Mouse (Mus musculus) right cerebral cortex, adult 2 months (tissue): ENCODE measurements at regions not wholly inside any gene's neighbourhood (a gene's known extent, or its start where the extent isn't known, plus 50 kb on each side); places are given as distances from the start of the nearest gene placed in this dataset.
"Not testable (repeated sequence)": the region's sequence is repeated elsewhere in the genome, so short reads cannot be mapped to it uniquely, and the experiment has no call there.

Source experiments
- DNase-seq, 2 experiments: peaks; one replicate each; pipeline ENCODE4 v3.0.0; 2021 to 2022; ENCODE audit warnings: low spot score in 2 of 2

GRCm38 (mm10) chr5:17176771-17177170 is 196.2 kb upstream of the Speer4f2 start:
- DNase-seq, result no peak

GRCm38 (mm10) chr5:17208554-17209283 is 164.3 kb upstream of the Speer4f2 start:
- no peak for DNase-seq

DNA sequence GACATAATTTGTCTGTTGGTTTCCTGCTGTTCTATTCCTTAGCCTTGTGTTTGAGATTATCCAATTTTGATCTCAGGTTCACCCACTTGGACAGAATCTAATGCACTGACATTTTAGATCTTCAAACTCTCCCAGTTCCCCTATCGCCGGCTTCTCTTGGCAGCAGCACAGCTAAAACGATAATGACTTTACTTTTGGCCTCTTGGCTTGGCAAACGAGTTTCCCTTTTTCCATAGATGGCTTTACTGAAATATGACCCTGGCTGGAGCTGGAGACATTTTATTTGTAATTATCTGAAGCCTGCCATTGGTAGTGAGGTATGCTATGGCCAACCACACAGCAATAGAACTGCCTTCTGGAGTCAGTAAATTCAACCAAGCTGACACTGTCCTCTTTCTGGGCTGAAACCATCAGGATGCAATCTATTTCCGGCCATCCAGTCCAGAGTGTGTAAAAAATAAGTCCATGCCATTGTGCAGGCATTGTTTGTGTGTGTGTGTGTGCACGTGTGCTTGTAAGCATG is 162.2 kb upstream of the Speer4f2 start:
- no peak for DNase-seq

GRCm38 (mm10) chr5:17223542-17223941 is 149.4 kb upstream of the Speer4f2 start:
- not testable (repeated sequence) for DNase-seq

DNA sequence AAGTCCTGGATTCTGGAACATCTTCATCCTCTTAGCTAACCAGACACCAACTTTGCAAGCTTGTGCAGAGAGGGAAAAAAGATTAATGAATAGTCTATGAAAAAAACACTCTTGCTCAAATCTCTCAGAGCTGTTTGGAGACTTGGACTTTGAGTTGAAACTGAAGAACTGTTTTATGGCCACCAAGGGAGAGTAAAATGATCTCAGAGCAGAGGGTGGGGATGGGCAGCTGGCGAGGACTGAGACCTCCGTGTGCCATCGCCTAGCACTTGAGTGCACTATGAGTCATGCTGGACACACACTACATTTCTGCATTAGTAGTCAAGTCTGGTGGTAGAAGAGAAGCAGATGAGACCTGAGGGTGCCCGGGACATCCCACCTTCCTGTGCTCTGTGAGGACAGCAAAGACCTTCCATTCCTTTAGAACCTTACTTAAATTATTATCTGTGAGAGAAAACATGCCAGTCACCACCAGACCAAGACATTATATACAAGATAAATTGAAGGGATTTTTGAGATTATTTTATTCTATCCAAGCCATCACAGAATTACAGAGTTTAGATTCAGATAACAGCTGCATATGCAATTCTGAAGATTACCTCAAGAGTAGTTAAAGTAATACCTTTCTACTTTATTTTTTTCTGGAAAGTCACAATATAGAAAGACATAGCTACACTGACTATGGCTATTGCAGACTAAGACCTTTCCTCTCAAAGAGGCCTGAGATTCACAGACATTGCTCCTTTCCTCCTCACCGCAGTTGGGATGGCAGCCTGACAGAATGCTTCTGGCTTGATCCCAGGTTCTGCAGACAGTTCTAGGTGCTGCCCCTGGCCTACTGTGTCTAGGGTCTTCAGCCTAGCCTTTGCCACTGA is 125.0 kb upstream of the Speer4f2 start:
- no peak for DNase-seq

GRCm38 (mm10) chr5:17260541-17261325 is 112.2 kb upstream of the Speer4f2 start:
- DNase-seq, result no peak

DNA sequence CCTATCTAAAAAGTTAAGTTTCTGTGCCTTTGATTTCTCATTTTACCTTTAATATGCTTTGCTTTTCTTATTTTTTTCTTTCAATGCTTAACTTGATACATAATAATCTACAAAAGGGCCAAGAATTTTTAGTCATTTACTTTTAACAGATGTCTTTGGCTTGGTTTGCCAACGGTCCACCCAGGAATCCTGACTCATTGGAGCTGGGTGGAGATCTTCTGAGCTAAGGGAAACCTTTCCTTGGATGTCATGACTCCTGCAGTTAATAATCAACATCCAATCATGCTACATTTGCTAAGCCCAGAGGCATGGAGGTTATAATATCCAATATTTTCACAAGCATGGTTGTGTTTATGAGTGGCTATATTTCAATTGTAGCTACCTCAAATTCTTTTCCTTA is 110.9 kb upstream of the Speer4f2 start:
- no peak for DNase-seq

DNA sequence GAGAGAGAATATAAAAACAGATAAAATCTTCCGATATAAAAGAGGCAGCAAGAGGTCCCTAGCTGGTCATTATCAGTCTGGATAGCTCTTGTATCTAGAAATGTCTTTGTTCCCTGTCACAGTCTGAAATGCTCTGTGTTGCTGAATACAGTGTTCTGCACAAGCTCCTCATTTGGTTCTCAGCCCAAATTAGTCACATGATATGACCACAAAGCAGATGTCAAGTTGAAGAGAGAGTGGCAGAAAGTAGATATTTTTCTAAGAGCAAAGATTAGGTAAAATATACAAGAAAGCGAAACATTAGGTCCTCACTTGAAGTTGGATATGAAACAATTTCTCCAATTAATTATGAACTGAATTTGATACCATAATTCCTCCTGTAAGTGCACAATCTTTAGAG is 101.8 kb upstream of the Speer4f2 start:
- DNase-seq, result no peak

- no peak for DNase-seq
Observed at GRCm38 (mm10) chr5:17271722-17272479, 101.1 kb upstream of the Speer4f2 start.

DNA sequence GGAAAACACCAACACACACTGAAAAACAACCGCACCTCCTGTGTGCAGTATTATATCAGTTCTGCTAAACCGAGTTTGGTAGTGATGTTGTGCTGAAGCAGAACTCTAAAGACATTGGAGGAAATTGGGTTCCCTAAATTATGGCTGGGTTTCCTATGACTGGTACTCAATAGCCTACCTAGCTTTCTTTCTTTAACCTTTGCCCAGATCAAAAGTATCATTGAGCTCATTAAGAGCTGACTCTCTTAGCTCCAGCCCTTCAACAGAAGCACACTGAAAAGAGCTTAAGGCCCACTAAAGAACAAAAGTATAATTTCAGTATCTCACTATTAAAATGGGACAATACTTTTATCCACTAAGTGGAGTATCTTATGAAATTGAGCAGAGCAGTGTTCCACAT is 97.6 kb upstream of the Speer4f2 start:
- no peak for DNase-seq

DNA sequence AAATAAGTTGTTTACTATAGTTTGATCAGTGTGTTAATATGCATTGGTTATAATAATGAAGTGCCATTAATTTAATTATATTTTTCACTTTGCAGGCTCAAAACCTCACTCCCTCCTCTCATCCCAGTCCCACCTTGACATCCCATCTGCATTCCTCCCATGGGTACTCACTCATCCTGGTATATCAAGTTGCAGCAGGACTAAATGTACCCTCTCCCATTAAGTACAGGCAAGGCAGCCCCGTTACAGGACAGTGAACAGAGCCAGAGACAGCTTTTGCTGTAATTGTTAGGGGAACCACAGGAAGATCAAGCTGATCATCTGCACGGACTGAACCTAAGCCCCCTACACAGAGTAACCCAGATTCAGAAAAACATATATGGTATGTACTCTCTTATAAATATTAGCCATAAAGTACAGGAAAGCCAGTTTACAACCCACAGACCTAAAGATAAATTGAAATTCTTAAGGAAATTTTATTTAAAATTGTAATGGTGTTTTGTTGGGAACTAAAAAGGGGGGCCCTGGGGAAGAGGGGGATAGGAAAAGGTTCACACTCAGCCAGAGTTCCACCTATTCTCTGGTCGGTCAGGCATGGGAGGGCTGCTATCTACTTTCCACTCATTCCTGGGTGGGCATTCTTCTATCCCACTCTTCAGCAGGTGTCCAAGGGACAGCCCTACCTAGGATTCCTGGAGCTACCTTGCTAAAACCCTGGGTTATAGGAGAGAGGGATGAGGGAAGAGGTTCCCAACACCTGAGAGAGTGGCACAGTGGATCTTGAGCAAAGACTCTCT is 96.0 kb upstream of the Speer4f2 start:
- DNase-seq, result no peak

DNA sequence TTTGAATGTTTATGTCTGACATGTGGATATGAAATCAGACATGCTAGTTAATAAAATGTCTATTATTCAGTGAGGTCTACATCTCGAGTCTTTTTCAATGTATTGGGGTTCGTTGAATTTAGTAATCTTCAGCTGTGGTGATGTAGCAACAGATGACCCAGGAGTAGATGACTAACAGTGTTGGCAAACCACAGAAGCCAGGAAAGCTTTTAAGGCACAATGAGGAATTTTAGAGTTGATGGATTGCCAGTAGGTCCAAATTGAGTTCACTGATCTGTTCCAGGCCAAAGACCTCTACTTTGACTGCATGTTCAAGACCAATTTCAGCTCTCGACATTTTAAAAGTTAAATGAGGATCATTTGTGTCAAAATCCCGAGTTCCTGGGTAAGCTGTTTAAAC is 92.8 kb upstream of the Speer4f2 start:
- no peak for DNase-seq

DNA sequence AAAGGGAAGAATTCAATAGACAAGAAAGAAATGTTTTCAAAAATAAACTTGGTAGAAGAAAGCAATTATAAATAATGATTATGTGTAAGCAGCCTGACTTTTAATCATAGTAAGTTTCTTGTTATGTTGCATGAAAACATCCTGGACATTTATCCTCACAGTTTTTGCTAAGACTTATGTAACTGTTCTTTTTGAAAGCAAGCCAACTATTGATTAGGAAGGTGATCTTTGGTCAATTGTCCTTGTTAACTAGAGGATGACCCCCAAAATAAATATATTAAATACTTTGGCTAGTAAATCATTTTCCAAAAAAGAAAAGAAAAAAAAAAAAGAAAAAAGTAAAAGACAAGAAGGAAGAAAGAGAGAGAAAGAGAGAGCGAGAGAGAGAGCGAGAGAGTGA is 92.0 kb upstream of the Speer4f2 start:
- DNase-seq, result no peak

DNA sequence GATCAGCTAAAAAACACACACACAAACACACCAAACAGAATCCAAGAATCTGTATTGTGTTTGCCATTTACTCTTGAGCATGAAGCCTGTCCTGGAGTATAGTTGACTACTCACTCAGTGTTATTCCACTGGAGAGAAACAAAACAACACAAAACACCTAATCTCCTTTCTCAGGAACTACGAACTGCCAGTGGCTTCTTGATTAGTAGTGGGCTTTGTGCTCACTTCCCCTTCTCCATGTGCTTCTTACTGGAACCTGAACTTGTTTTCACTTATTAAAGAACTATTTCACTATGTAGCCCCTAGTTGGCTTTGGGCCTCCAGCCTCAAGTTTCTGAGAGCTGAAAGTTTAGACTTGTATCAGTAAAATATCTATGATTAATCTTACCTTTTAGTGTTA is 84.0 kb upstream of the Speer4f2 start:
- DNase-seq, result no peak

- DNase-seq, result no peak
Observed at GRCm38 (mm10) chr5:17292559-17292958, 80.4 kb upstream of the Speer4f2 start.

GRCm38 (mm10) chr5:17296571-17297035 is 76.4 kb upstream of the Speer4f2 start:
- DNase-seq, result no peak

GRCm38 (mm10) chr5:17299846-17300245 is 73.1 kb upstream of the Speer4f2 start:
- DNase-seq, result no peak

GRCm38 (mm10) chr5:17321501-17321900 is 51.5 kb upstream of the Speer4f2 start:
- DNase-seq, result no peak
